Mouse (Mus musculus) forebrain, embryonic 10.5 days (tissue): ENCODE measurements around the gene Rbm20. TPM values are rescaled to one million over a fixed set of nuclear protein-coding genes. Genes with fewer than 3 reads are reported as not detected.

Source experiments
- DNase-seq: peaks from one replicate; pipeline ENCODE4 v3.0.0-alpha.2; 2017; ENCODE audit warnings: low spot score; ENCODE audit errors: extremely low spot score
- H3K27ac ChIP-seq: fragments of 300-500 bp; sonication (generic); 2 replicates; pipeline ENCODE4 v1.5.1; 2016; ENCODE audit warnings: mild to moderate bottlenecking
- H3K27me3 ChIP-seq: fragments of 300-500 bp; sonication (generic); 2 replicates; pipeline ENCODE4 v1.6.1; 2016; ENCODE audit warnings: mild to moderate bottlenecking; ENCODE audit not compliant: poor library complexity, severe bottlenecking
- H3K36me3 ChIP-seq: fragments of 300-500 bp; sonication (generic); replicated peaks from 2 replicates; pipeline ENCODE4 v1.6.1; 2016; ENCODE audit warnings: mild to moderate bottlenecking, moderate library complexity
- H3K4me1 ChIP-seq: fragments of 300-500 bp; sonication (generic); 2 replicates; pipeline ENCODE4 v1.6.1; 2016
- H3K4me3 ChIP-seq: fragments of 300-500 bp; sonication (generic); 2 replicates; pipeline ENCODE4 v1.5.1; 2016; ENCODE audit warnings: mild to moderate bottlenecking, moderate library complexity
- H3K9me3 ChIP-seq: fragments of 300-500 bp; sonication (generic); 2 replicates; pipeline ENCODE4 v1.6.1; 2016; ENCODE audit warnings: mild to moderate bottlenecking, moderate library complexity
- WGBS: fragments of 180-500 bp; shearing (Covaris S2); methylation state at CpG from one replicate; pipeline ENCODE4 v1.1.7; 2016; 5-methylcytosine and 5-hydroxymethylcytosine counted together
- polyA plus RNA-seq: library from polyadenylated mRNA; unstranded; fragments of >200 nt; fragmentation: Nextera tagmentation; extraction: Ambion mirVana; gene quantifications from 2 replicates; pipeline ENCODE4 v1.2.1, GENCODE M21; 2016

Rbm20 gene
- polyA plus RNA-seq, 1 experiment from 2014 or later = 1.6 TPM

DNA sequence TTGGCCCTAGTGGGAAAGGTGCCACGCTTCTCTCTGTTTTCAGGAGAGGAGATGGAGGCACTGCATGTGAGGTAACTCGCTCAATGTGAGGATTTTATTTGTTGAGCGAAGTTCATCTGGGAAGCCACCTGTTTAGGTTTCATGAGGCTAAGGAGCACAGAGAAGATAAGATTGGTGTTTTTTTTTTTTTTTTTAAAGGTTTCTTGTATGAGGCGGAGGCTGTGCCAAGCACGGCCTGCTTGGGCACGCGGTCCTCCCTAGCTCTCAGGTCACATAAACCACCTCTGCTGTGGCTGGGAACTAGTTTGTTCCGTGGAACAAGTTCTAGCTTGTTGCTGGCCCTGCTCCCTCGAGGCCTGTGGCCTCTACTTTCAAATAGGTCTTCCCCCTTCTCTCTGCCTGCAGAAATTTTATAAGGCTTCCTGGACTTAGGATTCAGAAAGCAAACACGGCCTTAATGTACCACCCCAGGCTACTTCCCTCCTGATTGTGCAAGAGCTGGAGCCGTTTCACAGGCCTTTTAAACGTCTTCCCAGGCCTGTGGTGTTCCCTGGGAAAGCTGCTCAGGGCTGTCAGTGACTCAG lies 217.5 kb downstream of the Rbm20 start:
- no peak overlapping the region for H3K27ac ChIP-seq
- H3K9me3 ChIP-seq = no peaks in the 10 kb centered on the region
- H3K36me3 ChIP-seq = no peaks in the 10 kb centered on the region
- 87% methylated on average over 12 of the region's 12 CpGs for WGBS
- no peak for DNase-seq
- peaks cover 16% of the 10 kb centered on the region for H3K4me1 ChIP-seq
- no peak overlapping the region for H3K4me3 ChIP-seq
- no peaks in the 10 kb centered on the region for H3K27me3 ChIP-seq

DNA sequence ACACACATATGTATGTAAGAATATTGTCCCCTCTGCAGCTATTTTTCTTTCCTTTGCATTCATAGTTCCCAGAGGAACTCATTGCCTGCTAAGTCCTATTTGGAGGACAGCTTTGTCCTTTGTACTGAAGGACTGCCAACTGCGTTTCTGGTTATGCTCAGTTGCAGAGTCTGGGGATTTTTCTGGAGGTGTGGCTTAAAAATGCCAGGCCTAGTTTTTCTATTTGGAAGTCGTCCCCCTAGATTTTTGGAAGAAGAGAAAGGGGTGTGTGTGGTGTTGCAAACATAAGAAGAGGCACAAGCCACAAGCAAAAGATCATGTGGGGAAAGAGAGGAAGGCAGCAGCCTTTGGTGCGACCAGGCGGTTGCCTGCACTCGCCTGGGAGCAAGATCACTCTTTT lies 220.9 kb downstream of the Rbm20 start:
- no peaks in the 10 kb centered on the region for H3K27me3 ChIP-seq
- H3K36me3 ChIP-seq = no peaks in the 10 kb centered on the region
- WGBS = 89% methylated on average over 5 of the region's 5 CpGs
- no peak for DNase-seq
- 0 out of 2 replicates have a peak overlapping the region, but pooled peaks have one; percentile 40 for H3K27ac ChIP-seq
- H3K4me1 ChIP-seq = peaks cover 13% of the 10 kb centered on the region
- H3K9me3 ChIP-seq = no peaks in the 10 kb centered on the region
- no peak overlapping the region for H3K4me3 ChIP-seq

DNA sequence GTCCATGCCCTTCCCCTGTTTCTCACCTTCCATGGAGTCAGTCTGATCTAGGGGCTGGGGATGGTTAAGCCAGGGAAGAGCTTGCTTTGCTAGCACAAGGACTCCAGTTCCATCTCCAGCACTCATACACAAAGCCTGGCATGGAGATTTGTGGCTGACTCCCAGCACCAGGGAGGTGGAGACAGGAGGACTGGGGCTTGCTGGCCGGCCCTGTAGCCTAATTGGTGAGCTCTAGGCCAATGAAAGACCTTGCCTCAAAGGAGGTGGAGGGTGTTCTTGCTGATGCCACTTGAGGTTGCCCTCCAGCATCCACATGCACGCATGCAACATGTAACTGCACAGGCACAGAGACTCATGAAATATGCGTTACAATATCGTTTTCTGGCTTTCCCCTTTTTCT lies 221.4 kb downstream of the Rbm20 start:
- H3K4me1 ChIP-seq = peaks cover 12% of the 10 kb centered on the region
- no peak overlapping the region for H3K4me3 ChIP-seq
- H3K27me3 ChIP-seq = no peaks in the 10 kb centered on the region
- H3K9me3 ChIP-seq = no peaks in the 10 kb centered on the region
- H3K36me3 ChIP-seq = no peaks in the 10 kb centered on the region
- 79% methylated on average over 4 of the region's 4 CpGs for WGBS
- no peak for DNase-seq
- 0 out of 2 replicates have a peak overlapping the region, but pooled peaks have one; percentile 40 for H3K27ac ChIP-seq

DNA sequence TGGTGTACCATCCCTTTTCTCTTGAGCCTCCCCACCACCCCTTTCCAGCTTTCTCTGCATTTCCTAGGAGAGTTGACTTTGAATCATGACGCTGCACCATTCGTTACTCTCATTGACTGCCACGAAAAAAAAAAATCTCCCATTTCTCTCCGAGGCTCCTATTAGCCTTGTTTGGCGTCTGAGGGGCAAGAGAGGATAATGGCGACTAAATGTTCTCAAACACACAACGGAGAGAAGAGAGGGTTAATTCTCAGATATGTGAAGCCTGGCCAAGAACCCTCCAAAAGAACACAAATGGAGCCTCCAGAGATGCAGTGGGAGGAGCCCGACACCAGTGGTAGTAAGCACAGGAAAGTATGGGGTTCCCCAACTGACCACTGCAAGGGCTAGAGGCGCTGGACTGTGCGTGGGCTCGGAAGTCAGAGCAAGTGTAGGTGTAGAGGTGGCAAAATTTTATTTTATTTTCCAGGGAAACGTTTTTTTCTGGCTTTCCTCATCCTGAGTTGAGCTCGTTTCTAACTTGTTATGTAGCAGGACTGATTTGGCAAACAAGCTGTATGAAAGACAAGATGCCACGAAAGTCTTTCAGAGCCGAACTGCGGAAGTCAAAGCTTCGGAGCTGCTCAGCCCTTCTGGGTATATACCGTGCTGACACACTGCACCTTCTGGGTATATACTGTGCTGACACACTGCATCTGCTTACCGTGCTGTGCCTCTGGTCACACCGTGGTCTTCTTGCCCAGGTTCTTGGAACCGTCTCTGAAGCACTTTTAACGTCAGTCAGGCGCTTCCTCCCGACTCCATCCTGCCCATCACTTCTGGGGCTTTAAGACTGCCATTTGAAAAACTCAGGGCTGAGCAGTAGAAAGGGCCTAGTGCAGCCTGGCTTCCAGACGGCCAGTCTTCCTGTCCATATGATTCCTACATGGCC lies 222.1 kb downstream of the Rbm20 start:
- Histone ChIP-seq H3K27me3 (no peaks in the 10 kb centered on the region), H3K27ac (no peak overlapping the region), H3K36me3 (no peaks in the 10 kb centered on the region), H3K4me1 (peaks cover 19% of the 10 kb centered on the region), H3K9me3 (no peaks in the 10 kb centered on the region), H3K4me3 (no peak overlapping the region)
- no peak for DNase-seq
- WGBS = 88% methylated on average over 25 of the region's 25 CpGs

DNA sequence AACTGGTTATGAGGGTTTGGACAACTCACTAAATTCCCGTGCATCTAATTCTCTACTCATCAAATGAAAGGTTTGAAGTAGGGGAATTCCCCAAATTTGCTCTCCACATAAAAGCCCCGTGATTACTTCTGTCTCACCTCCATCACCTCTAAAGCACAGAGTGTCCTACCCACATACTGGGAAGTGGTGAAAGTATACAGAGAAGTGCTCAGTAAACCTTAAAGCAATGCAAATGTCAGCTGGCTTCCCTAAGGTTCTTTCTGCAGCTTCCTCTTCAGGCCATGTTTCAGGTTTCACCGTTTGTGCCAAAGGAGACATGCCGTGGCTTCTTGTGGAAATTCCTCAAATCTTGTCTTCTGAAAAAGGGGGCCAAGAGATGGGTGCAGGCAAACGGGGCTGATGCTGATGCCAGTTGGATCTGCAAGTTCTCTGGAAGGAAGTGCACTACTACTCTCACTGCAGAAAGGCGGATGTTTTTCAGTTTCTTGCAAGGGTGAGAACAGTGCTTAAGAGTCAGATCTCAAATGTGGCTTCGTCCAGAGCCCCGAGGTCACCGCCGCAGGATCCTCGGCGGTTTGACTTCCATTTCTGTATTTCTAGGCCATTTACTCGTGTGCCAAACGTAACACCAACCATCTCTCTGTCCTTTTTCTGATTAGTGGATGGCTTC lies 223.0 kb downstream of the Rbm20 start:
- H3K4me1 ChIP-seq = peaks cover 27% of the 10 kb centered on the region
- DNase-seq = no peak
- WGBS = 91% methylated on average over 14 of the region's 14 CpGs

DNA sequence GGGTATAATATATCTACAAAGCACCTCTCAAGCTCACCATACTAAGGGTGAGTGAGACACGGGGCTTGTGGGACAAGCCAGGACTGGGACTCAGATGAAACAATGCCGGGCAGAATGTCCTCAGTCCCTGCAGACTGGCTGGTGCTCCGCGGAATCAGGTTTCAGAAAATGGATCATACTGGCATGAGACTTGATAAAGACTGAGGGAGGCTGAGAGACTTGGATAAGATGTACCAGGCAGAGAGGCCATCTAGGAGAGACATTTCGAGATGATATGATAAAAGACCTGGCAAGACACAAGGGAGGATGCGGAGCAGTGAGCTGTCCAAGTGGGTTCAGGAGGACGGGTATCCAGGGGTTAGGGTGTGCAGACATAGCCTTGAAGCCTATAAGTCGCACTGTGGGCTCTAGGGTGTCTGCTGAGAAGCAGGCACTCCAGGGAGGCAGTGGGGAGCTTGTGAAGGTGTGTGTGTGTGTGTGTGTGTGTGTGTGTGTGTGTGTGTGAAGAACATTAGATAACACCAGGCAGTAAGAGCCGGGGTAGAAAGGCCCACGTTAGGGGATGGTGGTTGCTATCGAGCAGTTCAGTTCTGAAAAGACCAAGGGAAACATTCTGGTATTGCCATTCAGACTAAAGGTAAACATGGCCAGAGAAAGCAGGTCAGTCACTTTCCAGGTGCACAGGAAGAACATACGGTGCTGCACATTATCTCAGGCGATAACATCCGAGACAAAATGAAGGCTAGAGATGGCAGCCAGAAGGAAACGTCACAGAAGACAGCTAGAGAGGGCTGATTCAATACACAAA lies 225.0 kb downstream of the Rbm20 start:
- peak overlapping the region; percentile 92 for H3K27ac ChIP-seq
- 63% methylated on average over 15 of the region's 15 CpGs for WGBS

More for the DNA sequence above, 223.0 kb downstream of the Rbm20 start:
- H3K27me3 ChIP-seq = no peaks in the 10 kb centered on the region
- no peaks in the 10 kb centered on the region for H3K9me3 ChIP-seq
- no peaks in the 10 kb centered on the region for H3K36me3 ChIP-seq
- no peak overlapping the region for H3K27ac ChIP-seq
- H3K4me3 ChIP-seq = no peak overlapping the region

DNA sequence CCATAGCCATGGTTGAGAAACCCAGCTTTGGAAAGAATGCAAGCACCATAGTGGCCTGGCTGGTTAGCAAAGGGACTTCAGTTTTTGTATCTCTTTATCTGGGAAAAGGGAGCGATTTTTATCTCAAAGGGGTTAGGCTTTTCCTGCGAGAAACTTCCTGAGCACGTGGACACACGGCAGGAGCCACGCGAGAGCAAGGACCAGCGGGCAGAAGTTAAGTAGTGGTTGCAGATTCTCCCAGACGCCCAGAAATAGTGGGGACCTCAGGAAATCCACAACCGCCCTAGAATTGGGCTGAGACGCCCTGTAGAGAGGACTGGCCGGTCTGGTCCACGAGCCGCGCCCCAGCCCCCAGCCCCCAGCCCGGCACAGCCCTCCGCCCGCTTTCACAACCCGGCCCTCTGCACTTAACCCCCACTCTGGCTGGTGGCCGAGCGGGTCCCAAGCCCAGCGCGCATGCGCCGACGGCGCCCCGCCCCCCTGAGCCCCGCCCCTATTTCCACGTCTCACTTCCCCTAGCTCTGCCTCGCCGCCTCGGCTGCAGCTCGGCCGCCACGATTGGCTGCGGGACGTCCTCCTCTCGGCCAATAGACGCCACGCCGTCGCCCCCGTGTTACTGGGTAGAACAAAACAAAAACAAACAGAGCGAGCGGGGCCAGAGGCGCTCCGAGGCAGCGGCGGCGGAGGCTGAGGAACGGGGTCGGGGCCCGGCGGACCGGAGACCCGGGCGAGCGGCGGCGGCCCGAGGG lies 225.8 kb downstream of the Rbm20 start:
- Histone ChIP-seq H3K27ac (peak overlapping the region; percentile 92), H3K4me3 (peak overlapping the region; percentile 95), H3K9me3 (no peaks in the 10 kb centered on the region), H3K4me1 (peaks cover 30% of the 10 kb centered on the region), H3K27me3 (no peaks in the 10 kb centered on the region), H3K36me3 (no peaks in the 10 kb centered on the region)
- DNase-seq = peak; percentile 99
- under 1% methylated on average over 61 of the region's 61 CpGs for WGBS

More for the DNA sequence above, 225.0 kb downstream of the Rbm20 start:
- peaks cover 30% of the 10 kb centered on the region for H3K4me1 ChIP-seq
- H3K27me3 ChIP-seq = no peaks in the 10 kb centered on the region
- no peaks in the 10 kb centered on the region for H3K9me3 ChIP-seq
- H3K4me3 ChIP-seq = peak overlapping the region; percentile 95
- H3K36me3 ChIP-seq = no peaks in the 10 kb centered on the region
- DNase-seq = no peak

DNA sequence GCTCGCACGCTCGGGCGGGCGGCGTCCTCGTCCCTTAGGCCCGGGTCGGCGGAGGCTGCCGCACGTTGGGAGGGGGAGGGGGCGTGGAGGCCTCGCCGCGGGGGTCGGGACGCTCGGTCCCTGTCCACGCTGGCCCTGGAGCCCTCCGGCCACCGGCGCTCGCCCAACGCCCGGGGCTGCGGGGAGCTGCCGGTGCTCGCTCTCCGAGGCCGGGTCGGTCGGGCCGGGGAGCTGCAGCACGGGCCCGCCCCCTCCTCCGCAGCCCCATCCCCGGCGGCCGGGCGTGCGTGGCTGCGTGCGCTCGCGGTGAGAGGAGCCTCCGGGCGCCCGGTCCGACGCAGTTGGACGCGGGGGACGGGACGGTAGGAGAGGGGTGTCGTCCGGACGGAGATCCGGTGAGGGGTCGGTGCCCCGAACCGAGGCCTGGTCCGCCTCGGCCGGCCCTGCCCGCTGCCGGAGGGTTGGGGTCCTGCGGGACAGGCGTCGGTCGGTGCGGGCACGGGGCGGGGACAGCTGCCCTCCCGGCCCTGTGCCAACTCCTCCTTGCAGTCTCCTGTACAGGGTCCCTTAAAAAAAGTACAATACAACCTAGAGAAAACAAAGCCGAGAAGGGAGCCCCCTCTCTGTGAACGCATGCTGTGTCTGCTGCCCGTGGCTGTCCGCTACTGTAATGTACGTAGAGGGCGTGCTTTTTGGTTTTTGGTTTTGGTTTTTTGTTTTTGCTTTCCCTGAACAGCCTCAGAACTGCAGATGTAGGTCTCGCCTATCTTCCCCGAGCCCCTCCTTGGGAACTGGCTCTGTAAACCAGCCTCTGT lies 226.6 kb downstream of the Rbm20 start:
- WGBS = under 1% methylated on average over 74 of the region's 83 CpGs

DNA sequence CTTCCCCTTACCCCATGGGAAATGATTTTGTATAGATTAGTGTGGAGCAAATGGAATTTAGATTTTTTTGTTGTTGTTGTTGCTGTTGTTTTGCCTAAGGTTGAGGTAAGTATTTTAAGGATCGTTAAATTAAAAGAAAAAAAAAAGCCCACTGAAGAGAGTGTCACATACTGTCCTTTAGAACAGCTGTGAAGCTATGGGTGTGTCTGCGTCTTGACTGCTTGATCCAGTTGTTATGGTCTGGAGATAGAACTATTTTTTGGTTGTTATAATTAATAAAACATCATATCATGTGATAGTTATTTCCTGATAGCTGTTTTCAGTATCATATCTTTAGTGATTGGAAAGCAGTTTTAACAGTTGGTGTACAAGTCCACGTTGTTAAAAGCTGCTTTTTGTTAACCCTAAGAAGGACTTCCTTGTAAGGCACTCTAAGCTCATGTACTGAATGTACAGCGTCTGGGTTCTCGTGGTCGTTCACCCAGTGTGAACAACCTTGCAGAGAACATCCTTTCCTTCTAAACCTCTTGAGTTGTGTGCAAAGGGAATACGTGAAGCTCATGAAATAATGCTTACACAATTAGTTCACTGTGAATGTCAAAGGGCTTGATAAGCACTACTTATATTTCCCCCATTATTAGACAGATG lies 227.9 kb downstream of the Rbm20 start:
- Histone ChIP-seq H3K36me3 (peaks cover 13% of the 10 kb centered on the region), H3K4me3 (peak overlapping the region; percentile 95), H3K27me3 (no peaks in the 10 kb centered on the region), H3K27ac (no peak overlapping the region), H3K4me1 (peaks cover 30% of the 10 kb centered on the region), H3K9me3 (no peaks in the 10 kb centered on the region)
- no peak for DNase-seq
- WGBS = 80% methylated on average over 7 of the region's 7 CpGs

More for the DNA sequence above, 226.6 kb downstream of the Rbm20 start:
- Histone ChIP-seq H3K36me3 (0 out of 2 replicates have a peak, but pooled peaks cover 2% of the 10 kb centered on the region), H3K4me1 (peaks cover 30% of the 10 kb centered on the region), H3K27ac (peak overlapping the region; percentile 92), H3K4me3 (peak overlapping the region; percentile 95), H3K27me3 (no peaks in the 10 kb centered on the region), H3K9me3 (no peaks in the 10 kb centered on the region)
- DNase-seq = peak; percentile 55

DNA sequence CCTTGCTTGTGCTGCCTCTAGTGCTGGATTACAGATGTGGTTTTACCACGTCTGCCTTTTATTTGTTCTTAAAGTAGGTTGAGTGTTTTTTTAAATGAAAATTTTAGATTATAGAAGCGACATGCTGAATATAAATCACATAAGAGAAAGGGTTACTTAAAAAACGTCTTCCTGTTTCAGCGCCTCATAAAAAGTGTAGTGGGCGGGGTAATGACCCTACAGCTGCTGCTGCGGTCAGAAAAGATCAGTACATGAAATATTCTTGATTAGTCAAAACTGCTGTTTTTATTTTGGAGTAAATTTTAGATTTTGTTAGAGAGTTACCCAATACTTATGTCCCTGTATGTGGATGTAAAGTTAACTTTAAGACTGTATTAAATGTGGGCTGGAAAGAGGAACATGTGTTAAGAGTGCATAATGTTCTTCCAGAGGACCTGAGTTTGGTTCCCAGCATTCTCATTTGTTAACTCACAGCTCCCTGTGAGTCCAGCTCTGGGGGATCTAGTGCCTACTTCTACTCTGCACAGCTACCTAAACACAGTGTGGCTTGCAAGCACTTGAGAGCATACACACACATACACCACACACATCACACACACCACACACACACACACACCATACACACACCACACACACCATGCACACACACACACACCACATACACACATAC lies 229.1 kb downstream of the Rbm20 start:
- Histone ChIP-seq H3K4me1 (peaks cover 30% of the 10 kb centered on the region), H3K36me3 (peaks cover 23% of the 10 kb centered on the region), H3K9me3 (no peaks in the 10 kb centered on the region), H3K27ac (no peak overlapping the region), H3K27me3 (no peaks in the 10 kb centered on the region), H3K4me3 (no peak overlapping the region)
- 77% methylated on average over 6 of the region's 6 CpGs for WGBS
- DNase-seq = no peak
